Mouse (Mus musculus) kidney, adult 2 months (tissue): Measurements from ENCODE around the gene Stau1. TPM values are rescaled to one million over a fixed set of nuclear protein-coding genes. Genes with fewer than 3 reads are reported as not detected.

Experiments used
- DNase-seq: peaks from one replicate; pipeline ENCODE4 v3.0.0; 2021
- H3K27ac ChIP-seq: fragments of 200-500 bp; 2 replicates; pipeline ENCODE4 v1.5.1; 2012; ENCODE audit warnings: low read depth, low read length, control low read depth, inconsistent platforms; ENCODE audit not compliant: insufficient read depth
- H3K27me3 ChIP-seq: fragments of 200-500 bp; replicated peaks from 2 replicates; pipeline ENCODE4 v1.6.1; 2012; ENCODE audit warnings: mild to moderate bottlenecking, moderate library complexity, low read length, inconsistent platforms; ENCODE audit not compliant: control insufficient read depth, insufficient read depth
- H3K36me3 ChIP-seq: fragments of 200-500 bp; 2 replicates; pipeline ENCODE4 v1.6.1; 2012; ENCODE audit warnings: mild to moderate bottlenecking, moderate library complexity, low read length, inconsistent platforms; ENCODE audit not compliant: control insufficient read depth, insufficient read depth
- H3K4me1 ChIP-seq: fragments of 200-500 bp; 2 replicates; pipeline ENCODE4 v1.6.1; 2011; ENCODE audit warnings: low read length; ENCODE audit not compliant: control insufficient read depth, insufficient read depth
- H3K4me3 ChIP-seq: fragments of 200-500 bp; 2 replicates; pipeline ENCODE4 v1.5.1; 2011; ENCODE audit warnings: mild to moderate bottlenecking, low read depth, low read length, control low read depth; ENCODE audit not compliant: insufficient read depth
- CTCF ChIP-seq: fragments of 200-500 bp; conservative IDR thresholded peaks from 2 replicates; pipeline ENCODE4 v1.5.1; 2011; ENCODE audit warnings: low read depth, mild to moderate bottlenecking, control low read depth, low read length, moderate library complexity, mixed read lengths; ENCODE audit not compliant: insufficient read depth, insufficient read length
- POLR2A ChIP-seq: fragments of 200-500 bp; IDR thresholded peaks from one replicate; pipeline ENCODE4 v1.6.1; 2011; ENCODE audit warnings: low read depth, low read length, control low read depth
- WGBS: fragments of 180-500 bp; shearing (Covaris S2); methylation state at CpG from one replicate; pipeline ENCODE4 v1.1.7; 2018; 5-methylcytosine and 5-hydroxymethylcytosine counted together
- polyA plus RNA-seq: library from polyadenylated mRNA; depleted of rRNA; stranded (reverse); fragments of >200 nt; gene quantifications from 2 replicates; pipeline ENCODE4 v1.2.3, GENCODE M21; 2012; rRNA removed

The Stau1 gene
- 25.7 and 34.2 TPM in 2 replicates for polyA plus RNA-seq

DNA sequence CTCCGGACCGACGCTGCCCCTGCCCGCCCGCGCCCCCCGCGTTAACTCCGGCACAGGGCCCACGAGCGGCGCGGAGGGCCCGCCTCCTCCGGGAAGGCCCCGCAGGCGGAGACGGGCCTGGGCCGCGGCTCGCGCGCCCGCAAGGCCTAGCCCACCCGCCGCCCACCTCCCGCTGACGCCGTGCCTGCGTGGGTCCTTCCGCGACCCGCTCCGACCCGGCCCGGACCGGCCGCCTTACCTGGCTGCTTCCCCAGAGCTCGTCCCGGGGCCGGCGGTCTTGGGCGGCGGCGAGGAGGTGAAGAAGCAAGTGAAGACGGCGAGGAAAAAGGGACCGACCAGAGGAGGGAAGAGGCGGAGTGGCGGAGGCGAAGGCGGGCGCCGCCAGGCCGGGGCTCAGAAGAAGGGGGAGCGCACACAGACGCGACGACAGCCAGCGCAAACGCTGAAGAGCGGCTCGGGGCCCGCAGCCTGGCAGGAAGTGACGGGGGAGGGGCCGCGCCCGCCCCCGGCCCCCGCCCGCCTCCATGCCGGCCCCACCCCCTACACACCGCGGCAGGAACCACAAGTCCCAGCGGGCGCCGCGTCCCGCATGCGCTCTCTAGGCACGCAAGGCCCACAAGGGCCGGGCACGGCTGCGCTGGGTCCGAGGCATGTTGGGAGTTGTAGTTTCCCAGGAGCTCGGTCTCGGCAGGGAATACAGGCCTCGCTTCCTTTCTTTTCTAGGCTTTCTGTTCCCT is at the start of gene Stau1:
TSS of gene Stau1 (minus strand) at position 504 of the 737 bp plus-strand sequence.
- H3K36me3 ChIP-seq, result no peaks in the 10 kb centered on the region
- peak within 1 kb of the TSS; percentile 66 for H3K4me3 ChIP-seq
- TF ChIP-seq POLR2A (peak; percentile 48), CTCF (no peak)
- peak; percentile 98 for DNase-seq
- peaks cover 36% of the 10 kb centered on the region for H3K4me1 ChIP-seq
- 1% methylated on average over 86 of the region's 88 CpGs for WGBS
- H3K27me3 ChIP-seq, result no peaks in the 10 kb centered on the region
- H3K27ac ChIP-seq, result peak within 1 kb of the TSS; percentile 92

DNA sequence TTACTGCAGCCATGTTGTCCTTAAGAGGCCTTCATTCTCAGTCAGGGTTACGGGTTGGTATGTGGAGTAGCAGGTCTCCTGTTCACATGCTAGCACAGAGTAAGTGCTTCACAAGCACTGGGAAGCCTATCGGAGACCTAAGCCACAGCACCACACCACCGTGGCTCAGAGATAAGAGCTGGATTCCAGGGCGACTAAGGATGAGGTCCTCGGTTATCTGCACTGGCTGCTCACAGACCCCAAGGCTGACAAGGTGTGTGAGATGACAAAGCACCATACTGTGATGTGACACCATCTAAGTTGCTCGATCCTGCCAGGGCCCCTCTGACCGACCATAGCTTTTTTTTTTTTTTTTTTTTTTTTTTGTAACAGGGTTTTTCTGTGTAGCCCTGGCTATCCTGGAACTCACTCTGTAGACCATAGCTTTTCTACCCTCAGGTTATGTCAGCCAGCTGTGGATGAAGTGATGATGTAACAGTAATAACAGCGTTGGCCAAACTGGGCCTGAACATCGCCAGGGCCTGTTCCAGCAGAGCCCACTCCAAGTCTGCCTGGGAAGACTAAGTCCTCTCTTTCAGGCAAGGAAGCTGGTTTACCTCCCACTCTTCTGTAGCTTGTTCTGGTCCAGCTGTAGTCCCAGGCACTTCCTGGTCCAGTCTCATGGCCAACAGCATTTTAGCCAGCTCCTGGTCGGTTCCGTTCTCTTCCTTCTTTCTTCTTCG is 47.5 kb upstream of the Stau1 start:
- Histone ChIP-seq H3K4me1 (no peaks in the 10 kb centered on the region), H3K4me3 (no peak overlapping the region), H3K36me3 (peaks cover 21% of the 10 kb centered on the region), H3K27me3 (no peaks in the 10 kb centered on the region), H3K27ac (no peak overlapping the region)
- WGBS, result 90% methylated on average over 12 of the region's 12 CpGs
- no peak for DNase-seq
- TF ChIP-seq CTCF, result no peak
- no peak for TF ChIP-seq POLR2A

DNA sequence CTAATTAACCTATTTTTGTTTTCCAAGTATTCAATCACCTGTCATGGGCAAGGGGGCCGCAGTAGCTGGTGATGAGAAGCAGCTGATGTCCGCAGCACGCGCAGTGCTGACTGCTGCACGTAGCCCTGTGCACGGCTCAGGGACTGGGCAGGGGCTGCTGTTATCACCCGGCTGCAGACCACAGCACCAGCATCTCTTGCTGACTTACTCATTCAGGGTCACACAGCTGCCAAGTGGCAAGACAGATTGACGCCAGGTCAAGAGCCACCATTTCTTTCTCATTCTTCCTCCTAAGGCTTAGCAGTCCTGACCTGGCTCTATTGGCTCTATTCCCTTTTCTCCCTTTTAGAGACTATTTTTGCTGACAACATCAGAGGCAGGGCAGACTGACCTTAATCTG is 43.3 kb upstream of the Stau1 start:
- Histone ChIP-seq H3K4me1 (no peaks in the 10 kb centered on the region), H3K4me3 (no peak overlapping the region), H3K27me3 (no peaks in the 10 kb centered on the region), H3K36me3 (peaks cover 12% of the 10 kb centered on the region), H3K27ac (no peak overlapping the region)
- 50% methylated on average over 8 of the region's 8 CpGs for WGBS
- no peak for DNase-seq
- TF ChIP-seq CTCF, result no peak
- TF ChIP-seq POLR2A, result no peak

DNA sequence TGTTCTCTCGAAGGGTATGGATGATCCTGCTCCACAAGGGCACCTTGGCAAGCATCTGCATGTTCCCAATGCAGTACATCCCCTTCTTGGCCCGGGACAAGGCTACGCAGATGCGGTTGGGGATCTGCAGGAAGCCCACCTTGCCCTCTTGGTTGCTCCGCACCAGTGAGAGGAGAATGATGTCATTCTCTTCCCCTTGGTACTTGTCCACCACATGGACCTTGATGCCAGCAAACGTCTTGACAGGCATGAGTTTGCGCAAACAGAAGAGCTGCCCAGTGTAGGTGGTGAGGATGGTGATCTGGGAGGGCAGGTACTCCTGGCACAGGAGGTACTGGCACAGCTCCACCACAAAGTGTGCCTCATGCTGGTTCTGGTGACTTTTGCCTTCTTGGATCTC is 42.6 kb upstream of the Stau1 start:
- Histone ChIP-seq H3K27ac (no peak overlapping the region), H3K4me3 (no peak overlapping the region), H3K4me1 (no peaks in the 10 kb centered on the region), H3K27me3 (no peaks in the 10 kb centered on the region), H3K36me3 (peaks cover 8% of the 10 kb centered on the region)
- DNase-seq, result no peak
- TF ChIP-seq POLR2A (no peak), CTCF (no peak)
- 85% methylated on average over 7 of the region's 7 CpGs for WGBS

DNA sequence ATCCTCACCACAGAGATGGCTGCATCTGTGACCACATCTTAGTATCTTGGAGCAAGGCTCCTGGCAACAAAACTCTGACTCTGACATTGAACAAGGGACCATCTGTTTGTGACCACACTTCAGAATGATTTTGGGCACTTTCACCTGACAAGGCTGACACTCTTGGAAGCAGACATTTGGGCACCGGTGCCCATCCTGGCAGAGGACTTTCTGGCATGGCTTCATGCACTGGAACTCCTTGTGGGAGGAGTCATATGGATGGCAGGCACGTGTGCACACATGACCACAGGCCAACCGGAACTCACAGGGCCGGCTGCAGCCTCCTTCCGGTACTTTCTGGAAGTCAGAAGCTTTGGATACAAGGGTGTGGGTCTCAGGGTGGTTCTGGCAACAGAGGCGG is 42.2 kb upstream of the Stau1 start:
- no peak for TF ChIP-seq CTCF
- TF ChIP-seq POLR2A, result no peak
- Histone ChIP-seq H3K36me3 (peaks cover 8% of the 10 kb centered on the region), H3K27ac (no peak overlapping the region), H3K4me1 (no peaks in the 10 kb centered on the region), H3K27me3 (no peaks in the 10 kb centered on the region), H3K4me3 (no peak overlapping the region)
- 68% methylated on average over 6 of the region's 6 CpGs for WGBS
- DNase-seq, result no peak

DNA sequence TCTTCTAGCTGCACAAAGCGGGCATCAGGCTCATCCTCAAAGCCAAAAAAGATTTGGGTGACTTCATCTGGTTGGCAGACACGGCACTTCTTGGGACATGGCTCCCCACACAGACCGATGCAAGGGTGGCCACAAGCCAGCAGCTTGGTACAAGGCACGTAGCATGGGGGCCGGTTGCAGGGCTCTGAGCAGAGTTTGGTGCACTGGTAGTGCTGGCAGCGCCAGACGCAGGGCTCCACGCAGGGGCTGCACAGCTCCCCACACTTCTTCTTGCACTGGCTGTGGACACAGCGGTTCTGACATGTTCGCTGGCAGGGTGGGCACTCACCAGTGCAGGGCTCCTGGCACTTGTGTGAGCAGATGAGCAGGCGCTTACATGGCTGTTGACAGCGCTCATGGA is 41.6 kb upstream of the Stau1 start:
- WGBS, result 94% methylated on average over 12 of the region's 12 CpGs
- Histone ChIP-seq H3K36me3 (peaks cover 8% of the 10 kb centered on the region), H3K4me3 (no peak overlapping the region), H3K4me1 (no peaks in the 10 kb centered on the region), H3K27me3 (no peaks in the 10 kb centered on the region), H3K27ac (no peak overlapping the region)
- TF ChIP-seq POLR2A, result no peak
- no peak for TF ChIP-seq CTCF
- no peak for DNase-seq

DNA sequence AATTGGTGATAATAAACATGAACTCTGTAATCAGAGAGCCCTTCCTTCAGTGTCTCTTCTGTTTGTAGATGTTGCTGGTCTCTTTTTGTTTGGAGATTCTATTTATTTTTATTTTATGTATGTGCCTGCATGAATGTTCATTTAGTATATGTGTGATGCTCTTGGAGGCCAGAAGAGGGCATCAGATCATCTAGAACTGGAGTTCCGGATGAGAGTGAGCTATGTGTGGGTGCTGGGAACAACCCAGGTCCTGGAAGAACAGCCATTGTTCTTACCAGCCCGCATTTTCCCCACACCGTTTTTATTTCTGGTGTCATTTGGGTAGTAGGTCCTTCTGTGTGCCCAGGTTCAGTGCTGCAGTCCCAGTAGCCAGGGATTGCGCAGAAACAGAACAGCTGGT is 34.4 kb upstream of the Stau1 start:
- DNase-seq, result no peak
- 97% methylated on average over 4 of the region's 4 CpGs for WGBS
- Histone ChIP-seq H3K4me3 (no peak overlapping the region), H3K27ac (no peak overlapping the region), H3K27me3 (no peaks in the 10 kb centered on the region), H3K36me3 (peaks cover 3% of the 10 kb centered on the region), H3K4me1 (no peaks in the 10 kb centered on the region)
- TF ChIP-seq CTCF, result no peak
